Comparison of ENCODE assay signal across 8 mouse cellular contexts in genomic region chr8:124721862-124722515, GRCm38 (mm10). TPM values are rescaled to one million over a fixed set of nuclear protein-coding genes. Genes with fewer than 3 reads are reported as not detected.
DNase-seq lines count a peak whose midpoint lies in the region; ATAC-seq lines count a peak whose summit lies in the region.

Gene Ttc13, minus strand, starts transcription at chr8:124721983.
Gene Arv1, plus strand, starts transcription at chr8:124722139.

- H3K9me3 ChIP-seq in hindbrain, embryonic 14.5 days (ENCODE audit: control insufficient read depth, low read length), result no peaks in the 10 kb centered on the region

- peak within 1 kb of the TSS; percentile 89 for H3K9ac ChIP-seq in hindbrain, embryonic 14.5 days

- under 1% methylated on average over 58 of the region's 59 CpGs for WGBS in hindbrain, embryonic 14.5 days

- no peaks in the 10 kb centered on the region for H3K27me3 ChIP-seq in hindbrain, embryonic 14.5 days (ENCODE audit: control insufficient read depth, insufficient read depth, low read length)

- peak within 1 kb of the TSS; percentile 91 for H3K4me3 ChIP-seq in hindbrain, embryonic 14.5 days (replicated peaks; ENCODE audit: low read length)

- H3K4me2 ChIP-seq in hindbrain, embryonic 14.5 days (replicated peaks), result peak within 1 kb of the TSS; percentile 83

- DNase-seq in R1 (ENCODE audit: low read depth, low spot score), result peak; percentile 98
- peak; percentile 94 to 97 for DNase-seq in cerebellum, postnatal 25 days
- peak; percentile 82 to 83 for DNase-seq in frontal cortex, postnatal 25 days (ENCODE audit: low spot score in 2 of 2)
- DNase-seq in hindbrain, embryonic 14.5 days (ENCODE audit: low spot score), result peak; percentile 96
- peak; percentile 94 to 95 for DNase-seq in layer of hippocampus, postnatal 36 days
- peak; percentile 98 for DNase-seq in lung, postnatal 36 days
- peak; percentile 98 for DNase-seq in retina, postnatal 1 day
- peak; percentile 89 to 94 for DNase-seq in urinary bladder, adult 18-20 months (ENCODE audit: low spot score in 2 of 2)

- peak; percentile 100 for ATAC-seq in hindbrain, embryonic 14.5 days (ENCODE audit: low FRiP score)

- peaks cover 15% of the 10 kb centered on the region for H3K36me3 ChIP-seq in hindbrain, embryonic 14.5 days (replicated peaks; ENCODE audit: control insufficient read depth, insufficient read depth)

- H3K27ac ChIP-seq in hindbrain, embryonic 14.5 days, result peak within 1 kb of the TSS; percentile 75

- H3K4me1 ChIP-seq in hindbrain, embryonic 14.5 days (replicated peaks; ENCODE audit: control insufficient read depth, insufficient read depth, low read length), result peaks cover 22% of the 10 kb centered on the region

RNA-seq across cellular contexts. Expression of gene Ttc13, which starts in this region (rescaled TPM):
- polyA plus RNA-seq in hindbrain, embryonic 14.5 days (2014; fragmentation: Nextera tagmentation; extraction: Ambion mirVana), result 71.1 and 74.3 TPM in 2 replicates
- 10 to 100 TPM; 45.4 to 53.5 TPM for total RNA-seq in layer of hippocampus, postnatal 36 days (2021)

RNA-seq across cellular contexts. Expression of gene Arv1, which starts in this region (rescaled TPM):
- polyA plus RNA-seq in hindbrain, embryonic 14.5 days (2014; fragmentation: Nextera tagmentation; extraction: Ambion mirVana), result 32.0 and 32.7 TPM in 2 replicates
- 10 to 100 TPM; 13.7 to 13.8 TPM for total RNA-seq in layer of hippocampus, postnatal 36 days (2021)

Comparison
In these comparisons a context has a peak if more than half of its experiments do, and no peak if none do; other contexts are left out.
1. Peak in every context shown above with its lines: DNase-seq, ATAC-seq, H3K4me3 ChIP-seq and H3K27ac ChIP-seq.